Comparison of ENCODE assay signal across 10 mouse cellular contexts in genomic region chr6:120472455-120473140, GRCm38 (mm10). TPM values are rescaled to one million over a fixed set of nuclear protein-coding genes. Genes with fewer than 3 reads are reported as not detected.
DNase-seq lines count a peak whose midpoint lies in the region; ATAC-seq and TF ChIP-seq lines count a peak whose summit lies in the region.
"Had no signal": no experiment of that assay in that cellular context is flagged by ENCODE, and none has a peak within 500 bp of the region (broad histone marks: within the 10 kb centered on the region; RNA-seq: fewer than 3 reads in every experiment).

No protein-coding gene starts in this region.

- H3K4me2 ChIP-seq in midbrain, postnatal 0 days (ENCODE audit: low read depth, low read length, poor library complexity, severe bottlenecking), result no peak overlapping the region
- no peak overlapping the region for H3K4me2 ChIP-seq in hindbrain, embryonic 14.5 days (replicated peaks)
- H3K4me2 ChIP-seq: embryonic facial prominence, embryonic 12.5 days had no signal

- H3K9ac ChIP-seq in midbrain, postnatal 0 days (replicated peaks; ENCODE audit: low read length, poor library complexity, severe bottlenecking), result no peak overlapping the region
- H3K9ac ChIP-seq in hindbrain, embryonic 14.5 days, result peak overlapping the region; percentile 3; the same call in 1 of the 2 replicates
- H3K9ac ChIP-seq: embryonic facial prominence, embryonic 12.5 days had no signal

- peaks cover 31% of the 10 kb centered on the region for H3K4me1 ChIP-seq in midbrain, embryonic 10.5 days
- H3K4me1 ChIP-seq in midbrain, postnatal 0 days (ENCODE audit: insufficient read depth, low read length), result peaks cover 5% of the 10 kb centered on the region; the same call in 1 of the 2 replicates
- H3K4me1 ChIP-seq in hindbrain, embryonic 14.5 days (replicated peaks; ENCODE audit: control insufficient read depth, insufficient read depth, low read length), result peaks cover 20% of the 10 kb centered on the region
- peaks cover 25% of the 10 kb centered on the region for H3K4me1 ChIP-seq in olfactory bulb, adult 2 months (ENCODE audit: control insufficient read depth, insufficient read depth, low read length)

- no peaks in the 10 kb centered on the region for H3K9me3 ChIP-seq in midbrain, embryonic 10.5 days (replicated peaks)
- no peaks in the 10 kb centered on the region for H3K9me3 ChIP-seq in midbrain, postnatal 0 days (ENCODE audit: low read length)
- no peaks in the 10 kb centered on the region for H3K9me3 ChIP-seq in hindbrain, embryonic 14.5 days (ENCODE audit: control insufficient read depth, low read length)
- H3K9me3 ChIP-seq: embryonic facial prominence, embryonic 12.5 days; G1E had no signal

- H3K4me3 ChIP-seq in midbrain, embryonic 10.5 days, result 0 out of 2 replicates have a peak overlapping the region, but pooled peaks have one; percentile 22
- no peak overlapping the region for H3K4me3 ChIP-seq in midbrain, postnatal 0 days (ENCODE audit: low read depth, low read length)
- H3K4me3 ChIP-seq in hindbrain, embryonic 14.5 days (replicated peaks; ENCODE audit: low read length), result no peak overlapping the region
- no peak overlapping the region for H3K4me3 ChIP-seq in olfactory bulb, adult 2 months (ENCODE audit: insufficient read depth, low read depth, low read length)
- H3K4me3 ChIP-seq: embryonic facial prominence, embryonic 12.5 days had no signal

- TF ChIP-seq CTCF in midbrain, postnatal 0 days (IDR thresholded peaks at IDR 0.05), result no peak
- TF ChIP-seq CTCF in olfactory bulb, adult 2 months (IDR thresholded peaks at IDR 0.05; ENCODE audit: insufficient read depth, low read depth, low read length), result no peak

- peak; percentile 47 for DNase-seq in midbrain, embryonic 10.5 days (ENCODE audit: low spot score)
- DNase-seq in midbrain, postnatal 0 days (ENCODE audit: low spot score), result no peak
- DNase-seq in embryo, embryonic 9.5 days (ENCODE audit: extremely low spot score), result peak; percentile 37
- no peak for DNase-seq in hindbrain, embryonic 14.5 days (ENCODE audit: low spot score)
- no peak for DNase-seq in adrenal gland, postnatal 14 days
- DNase-seq in frontal cortex, postnatal 25 days (ENCODE audit: low spot score in 2 of 2), result no peak
- DNase-seq in lung, adult 18-20 months, result no peak

- H3K27ac ChIP-seq in midbrain, embryonic 10.5 days (replicated peaks), result peak overlapping the region; percentile 83
- no peak overlapping the region for H3K27ac ChIP-seq in midbrain, postnatal 0 days (ENCODE audit: low read depth, low read length)
- H3K27ac ChIP-seq in hindbrain, embryonic 14.5 days, result peak overlapping the region; percentile 70
- peak overlapping the region; percentile 78 for H3K27ac ChIP-seq in olfactory bulb, adult 2 months (ENCODE audit: insufficient read depth, low read depth, low read length)
- H3K27ac ChIP-seq: embryonic facial prominence, embryonic 12.5 days had no signal

- no peaks in the 10 kb centered on the region for H3K27me3 ChIP-seq in midbrain, embryonic 10.5 days (ENCODE audit: low read depth, poor library complexity, severe bottlenecking)
- H3K27me3 ChIP-seq in midbrain, postnatal 0 days (ENCODE audit: insufficient read depth, low read length), result no peaks in the 10 kb centered on the region
- H3K27me3 ChIP-seq in hindbrain, embryonic 14.5 days (ENCODE audit: control insufficient read depth, insufficient read depth, low read length), result no peaks in the 10 kb centered on the region
- H3K27me3 ChIP-seq: embryonic facial prominence, embryonic 12.5 days had no signal

- TF ChIP-seq POLR2A in olfactory bulb, adult 2 months (IDR thresholded peaks at IDR 0.05; ENCODE audit: insufficient read depth, low read depth, low read length), result no peak

- no peak for ATAC-seq in midbrain, postnatal 0 days (ENCODE audit: low FRiP score)
- ATAC-seq in hindbrain, embryonic 14.5 days (ENCODE audit: low FRiP score), result peak; percentile 61

- 22% methylated on average over 8 of the region's 8 CpGs for WGBS in midbrain, embryonic 10.5 days
- 16% methylated on average over 8 of the region's 8 CpGs for WGBS in midbrain, postnatal 0 days
- 7% methylated on average over 8 of the region's 8 CpGs for WGBS in hindbrain, embryonic 14.5 days
- 30% methylated on average over 8 of the region's 8 CpGs for WGBS in olfactory bulb, adult 2 months

- H3K36me3 ChIP-seq in midbrain, embryonic 10.5 days, result no peaks in the 10 kb centered on the region
- no peaks in the 10 kb centered on the region for H3K36me3 ChIP-seq in midbrain, postnatal 0 days (ENCODE audit: insufficient read depth, low read length)
- no peaks in the 10 kb centered on the region for H3K36me3 ChIP-seq in hindbrain, embryonic 14.5 days (replicated peaks; ENCODE audit: control insufficient read depth, insufficient read depth)
- H3K36me3 ChIP-seq: embryonic facial prominence, embryonic 12.5 days had no signal

RNA-seq across cellular contexts. Expression of gene Il17ra, which starts 9.6 kb away (rescaled TPM):
- 4.8 and 5.1 TPM in 2 replicates for polyA plus RNA-seq in midbrain, embryonic 10.5 days (2016; fragmentation: Nextera tagmentation; extraction: Ambion mirVana)
- total RNA-seq in midbrain, postnatal 0 days (2014; rRNA removed), result 2.1 and 4.9 TPM in 2 replicates
- polyA plus RNA-seq in midbrain, postnatal 0 days (2015; fragmentation: Nextera tagmentation; extraction: Ambion mirVana), result 2.0 and 2.3 TPM in 2 replicates
- polyA plus RNA-seq in hindbrain, embryonic 14.5 days (2014; fragmentation: Nextera tagmentation; extraction: Ambion mirVana), result 2.2 and 3.6 TPM in 2 replicates
- 39.1 TPM in 1 of 2 replicates, not detected in the other for polyA plus RNA-seq in olfactory bulb, adult 2 months (2012; ENCODE audit: insufficient read depth, insufficient read length, low replicate concordance, missing spikeins)
- 9.1 and 15.0 TPM in 2 replicates for total RNA-seq in adrenal gland, postnatal 14 days (2021)

RNA-seq across cellular contexts. Expression of gene Tmem121b, which starts 21.0 kb away (rescaled TPM):
- polyA plus RNA-seq in midbrain, embryonic 10.5 days (2016; fragmentation: Nextera tagmentation; extraction: Ambion mirVana), result 0.49 and 0.79 TPM in 2 replicates
- 27.2 and 30.5 TPM in 2 replicates for total RNA-seq in midbrain, postnatal 0 days (2014; rRNA removed)
- 2.5 and 2.7 TPM in 2 replicates for polyA plus RNA-seq in midbrain, postnatal 0 days (2015; fragmentation: Nextera tagmentation; extraction: Ambion mirVana)
- polyA plus RNA-seq in hindbrain, embryonic 14.5 days (2014; fragmentation: Nextera tagmentation; extraction: Ambion mirVana), result 3.2 and 4.3 TPM in 2 replicates
- polyA plus RNA-seq in olfactory bulb, adult 2 months (2012; ENCODE audit: insufficient read depth, insufficient read length, low replicate concordance, missing spikeins), result not detected in 2 replicates
- total RNA-seq in adrenal gland, postnatal 14 days (2021), result 0.15 and 0.23 TPM in 2 replicates
- polyA plus RNA-seq: G1E had no signal

RNA-seq across cellular contexts. Expression of gene Hdhd5, which starts 58.5 kb away (rescaled TPM):
- polyA plus RNA-seq in midbrain, embryonic 10.5 days (2016; fragmentation: Nextera tagmentation; extraction: Ambion mirVana), result 21.0 and 21.6 TPM in 2 replicates
- 35.2 and 39.3 TPM in 2 replicates for total RNA-seq in midbrain, postnatal 0 days (2014; rRNA removed)
- polyA plus RNA-seq in midbrain, postnatal 0 days (2015; fragmentation: Nextera tagmentation; extraction: Ambion mirVana), result 14.0 and 16.6 TPM in 2 replicates
- polyA plus RNA-seq in hindbrain, embryonic 14.5 days (2014; fragmentation: Nextera tagmentation; extraction: Ambion mirVana), result 9.6 and 13.4 TPM in 2 replicates
- not detected in 2 replicates for polyA plus RNA-seq in olfactory bulb, adult 2 months (2012; ENCODE audit: insufficient read depth, insufficient read length, low replicate concordance, missing spikeins)
- 25.6 and 29.9 TPM in 2 replicates for total RNA-seq in adrenal gland, postnatal 14 days (2021)

Comparison
In these comparisons a context has a peak if more than half of its experiments do, and no peak if none do; other contexts are left out.
1. DNase-seq: peak in midbrain, embryonic 10.5 days (single experiment) and embryo, embryonic 9.5 days (single experiment); none in midbrain, postnatal 0 days (single experiment), hindbrain, embryonic 14.5 days (single experiment), adrenal gland, postnatal 14 days (single experiment), frontal cortex, postnatal 25 days (0 of 2) and lung, adult 18-20 months (0 of 2).
2. RNA of gene Hdhd5, which starts 58.5 kb away (polyA plus RNA-seq): 21.0 to 21.6 TPM in midbrain, embryonic 10.5 days, 14.0 to 16.6 TPM in midbrain, postnatal 0 days and 9.6 to 13.4 TPM in hindbrain, embryonic 14.5 days; not detected in olfactory bulb, adult 2 months; every median in the first group is over 10 times any median in the second.